11 mouse cellular contexts compared by ENCODE assay signal in genomic region chr10:85482064-85482473, GRCm38 (mm10).
DNase-seq lines count a peak whose midpoint lies in the region; ATAC-seq and TF ChIP-seq lines count a peak whose summit lies in the region.
"Had no signal": no experiment of that assay in that cellular context is flagged by ENCODE, and none has a peak within 500 bp of the region (broad histone marks: within the 10 kb centered on the region; RNA-seq: fewer than 3 reads in every experiment).

No protein-coding gene starts in this region.

- peak; percentile 50; the same call in 1 of the 2 replicates for ATAC-seq in embryonic facial prominence, embryonic 15.5 days (ENCODE audit: insufficient number of reproducible peaks, low FRiP score, low TSS enrichment, low read depth)
- no peak for ATAC-seq in activated CD4-positive, CD25-positive, alpha-beta regulatory T cell, adult 4 months

- no peaks in the 10 kb centered on the region for H3K27me3 ChIP-seq in liver, adult 2 months (ENCODE audit: control insufficient read depth, insufficient read depth, low read length)
- no peaks in the 10 kb centered on the region for H3K27me3 ChIP-seq in embryonic facial prominence, embryonic 15.5 days
- H3K27me3 ChIP-seq: heart, embryonic 13.5 days had no signal

- H3K36me3 ChIP-seq in liver, adult 2 months (ENCODE audit: control insufficient read depth, insufficient read depth, low read length), result no peaks in the 10 kb centered on the region
- no peaks in the 10 kb centered on the region for H3K36me3 ChIP-seq in embryonic facial prominence, embryonic 15.5 days
- H3K36me3 ChIP-seq: heart, embryonic 13.5 days had no signal

- no peaks in the 10 kb centered on the region for H3K79me2 ChIP-seq in liver, adult 2 months (ENCODE audit: control insufficient read depth, insufficient read depth, low read length)

- no peak for TF ChIP-seq CTCF in liver, adult 2 months (IDR thresholded peaks at IDR 0.05; ENCODE audit: low read depth, low read length)

- no peak for TF ChIP-seq POLR2A in liver, adult 2 months (IDR thresholded peaks at IDR 0.05; ENCODE audit: extremely low read depth, insufficient read depth, low read length)

- peaks cover 3% of the 10 kb centered on the region; the same call in 1 of the 2 replicates for H3K4me1 ChIP-seq in liver, adult 2 months (ENCODE audit: control insufficient read depth, insufficient read depth, low read length)
- H3K4me1 ChIP-seq in embryonic facial prominence, embryonic 15.5 days, result peaks cover 23% of the 10 kb centered on the region

- H3K9me3 ChIP-seq in embryonic facial prominence, embryonic 15.5 days (replicated peaks), result no peaks in the 10 kb centered on the region
- H3K9me3 ChIP-seq: heart, embryonic 13.5 days had no signal

- DNase-seq in liver, adult 2 months (ENCODE audit: extremely low read depth, low read depth, low spot score), result peak; percentile 46
- DNase-seq in liver, result no peak
- peak; percentile 58 to 85 for DNase-seq in left cerebral cortex, postnatal 14 days (ENCODE audit: low spot score in 2 of 2)
- peak; percentile 63 to 76 for DNase-seq in right cerebral cortex, postnatal 10 days (ENCODE audit: low spot score in 2 of 2)
- no peak for DNase-seq in gastrocnemius, postnatal 14 days
- DNase-seq in kidney, postnatal 14 days, result no peak
- DNase-seq: thymus, adult 2 months had no signal

- H3K27ac ChIP-seq in liver, adult 2 months (replicated peaks; ENCODE audit: insufficient read depth, low read depth, low read length), result no peak overlapping the region
- H3K27ac ChIP-seq in embryonic facial prominence, embryonic 15.5 days (replicated peaks), result peak overlapping the region; percentile 30; the same call in 1 of the 2 replicates
- H3K27ac ChIP-seq: heart, embryonic 13.5 days; layer of hippocampus, adult 2 months had no signal

- no peak overlapping the region for H3K4me3 ChIP-seq in liver, adult 2 months (ENCODE audit: insufficient read depth, low read depth, low read length)
- H3K4me3 ChIP-seq in embryonic facial prominence, embryonic 15.5 days (replicated peaks), result no peak overlapping the region
- H3K4me3 ChIP-seq: heart, embryonic 13.5 days; layer of hippocampus, adult 2 months had no signal

- intact Hi-C loops in left cerebral cortex, postnatal 14 days (cut with DNase I), result no loop called here
- intact Hi-C loops in gastrocnemius, postnatal 14 days (cut with DNase I; ENCODE audit: low total_unique reads), result no loop called here

- H3K4me2 ChIP-seq in embryonic facial prominence, embryonic 15.5 days (replicated peaks), result no peak overlapping the region
- H3K4me2 ChIP-seq: heart, embryonic 13.5 days had no signal

- WGBS in liver, adult 2 months, result 57% methylated on average over 4 of the region's 4 CpGs
- WGBS in embryonic facial prominence, embryonic 15.5 days, result 26% methylated on average over 4 of the region's 4 CpGs

- H3K9ac ChIP-seq in liver, adult 2 months (ENCODE audit: low read depth, low read length), result no peak overlapping the region
- no peak overlapping the region for H3K9ac ChIP-seq in embryonic facial prominence, embryonic 15.5 days
- H3K9ac ChIP-seq: heart, embryonic 13.5 days had no signal

Comparison
In these comparisons a context has a peak if more than half of its experiments do, and no peak if none do; other contexts are left out.
1. DNase-seq: peak in liver, adult 2 months (single experiment), left cerebral cortex, postnatal 14 days (2 of 2) and right cerebral cortex, postnatal 10 days (2 of 2); none in liver (single experiment), gastrocnemius, postnatal 14 days (single experiment) and kidney, postnatal 14 days (single experiment).